Mouse (Mus musculus): Measurements from ENCODE around the gene Ranbp3l. TPM values are rescaled to one million over a fixed set of nuclear protein-coding genes. Genes with fewer than 3 reads are reported as not detected.
A peak's percentile ranks its signal among the peaks of the same experiment; 100 is the strongest.

Ranbp3l gene
- 0.25 and 0.30 TPM in 2 replicates for polyA plus RNA-seq (2015; fragmentation: Nextera tagmentation; extraction: Ambion mirVana)

DNA sequence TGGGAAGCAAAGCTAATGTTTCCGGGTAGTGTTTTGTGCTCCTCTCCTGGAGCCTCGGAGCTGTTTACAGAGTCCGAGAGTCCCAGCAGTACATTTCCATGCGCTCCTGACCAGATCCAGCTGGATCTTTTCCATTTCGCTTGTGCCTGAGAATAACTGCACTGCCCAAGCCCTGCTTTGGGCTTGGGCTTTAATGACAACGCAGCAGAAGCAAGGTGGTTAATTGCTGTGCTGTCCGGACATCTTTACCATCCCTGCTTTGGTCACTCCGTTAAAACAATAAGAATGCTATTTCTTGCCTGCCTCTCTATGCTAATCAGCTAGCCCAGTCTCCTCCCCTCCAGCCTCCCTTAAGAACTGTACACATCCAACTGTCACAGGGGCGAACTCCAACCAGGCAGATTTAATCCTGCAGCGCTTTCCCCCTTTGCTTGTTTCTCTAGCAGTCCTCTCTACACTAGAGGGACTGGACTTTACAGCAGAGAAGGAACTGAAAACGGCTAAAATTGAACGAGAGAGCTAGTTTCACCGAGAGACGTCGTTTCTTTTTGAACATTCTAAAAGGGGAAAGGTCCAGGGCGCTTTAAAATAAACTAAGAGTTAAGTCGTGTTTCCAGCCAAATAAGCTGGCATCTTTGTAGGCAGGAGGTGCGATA is at the start of gene Ranbp3l:
Ranbp3l (plus strand) TSS at position 377 of the 656 bp plus-strand sequence.
- Histone ChIP-seq H3K9me3 (ENCODE audit: low read length) (no peaks in the 10 kb centered on the region), H3K4me3 (ENCODE audit: low read depth, low read length) (peak within 1 kb of the TSS; percentile 41), H3K4me2 (ENCODE audit: low read depth, low read length) (peak within 1 kb of the TSS; percentile 69), H3K9ac (replicated peaks) (peak within 1 kb of the TSS; percentile 41; the same call in 1 of the 2 replicates), H3K27me3 (ENCODE audit: insufficient read depth, low read length) (no peaks in the 10 kb centered on the region), H3K4me1 (ENCODE audit: insufficient read depth) (no peaks in the 10 kb centered on the region), H3K27ac (ENCODE audit: low read depth) (no peak within 1 kb of the TSS), H3K36me3 (replicated peaks; ENCODE audit: insufficient read depth, low read length) (no peaks in the 10 kb centered on the region)
- 54% methylated on average over 18 of the region's 18 CpGs for WGBS (ENCODE audit: insufficient replicate concordance)
- TF ChIP-seq CTCF (IDR thresholded peaks at IDR 0.05; ENCODE audit: low read depth) (no peak), EP300 (IDR thresholded peaks at IDR 0.05; ENCODE audit: low read depth) (no peak)
- ATAC-seq (peak; percentile 41; the same call in 1 of the 2 replicates), DNase-seq (no peak)

DNA sequence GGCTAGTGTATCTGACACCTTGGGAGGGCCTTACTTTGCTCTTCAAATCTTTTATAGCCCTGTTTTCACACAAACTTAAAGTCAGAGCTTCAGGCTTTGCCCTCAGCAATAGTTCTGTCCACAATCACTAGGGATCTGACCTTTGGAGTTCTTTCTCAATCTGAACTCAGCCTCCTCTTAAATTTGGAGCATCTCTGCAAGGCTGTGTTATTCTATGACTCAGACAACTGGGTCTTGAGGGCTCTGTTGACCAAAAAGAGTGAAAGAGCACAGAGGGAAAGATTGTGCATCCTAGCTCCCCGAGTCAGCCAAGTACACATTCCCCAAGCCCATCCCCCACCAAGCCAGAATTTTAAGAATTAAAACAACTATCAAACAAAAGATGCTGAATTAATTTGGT is 37.7 kb upstream of the Ranbp3l start:
- no peaks in the 10 kb centered on the region for H3K9me3 ChIP-seq (ENCODE audit: low read length)
- H3K9ac ChIP-seq (replicated peaks), result no peak overlapping the region
- no peaks in the 10 kb centered on the region for H3K4me1 ChIP-seq (ENCODE audit: insufficient read depth)
- ATAC-seq (no peak), DNase-seq (no peak)
- no peak for TF ChIP-seq CTCF (IDR thresholded peaks at IDR 0.05; ENCODE audit: low read depth)
- no peak for TF ChIP-seq EP300 (IDR thresholded peaks at IDR 0.05; ENCODE audit: low read depth)
- no peaks in the 10 kb centered on the region for H3K27me3 ChIP-seq (ENCODE audit: insufficient read depth, low read length)
- 63% methylated on average over 1 of the region's 1 CpGs for WGBS (ENCODE audit: insufficient replicate concordance)
- H3K27ac ChIP-seq (ENCODE audit: low read depth), result no peak overlapping the region
- H3K36me3 ChIP-seq (replicated peaks; ENCODE audit: insufficient read depth, low read length), result no peaks in the 10 kb centered on the region
- H3K4me2 ChIP-seq (ENCODE audit: low read depth, low read length), result no peak overlapping the region
- H3K4me3 ChIP-seq (ENCODE audit: low read depth, low read length), result no peak overlapping the region

DNA sequence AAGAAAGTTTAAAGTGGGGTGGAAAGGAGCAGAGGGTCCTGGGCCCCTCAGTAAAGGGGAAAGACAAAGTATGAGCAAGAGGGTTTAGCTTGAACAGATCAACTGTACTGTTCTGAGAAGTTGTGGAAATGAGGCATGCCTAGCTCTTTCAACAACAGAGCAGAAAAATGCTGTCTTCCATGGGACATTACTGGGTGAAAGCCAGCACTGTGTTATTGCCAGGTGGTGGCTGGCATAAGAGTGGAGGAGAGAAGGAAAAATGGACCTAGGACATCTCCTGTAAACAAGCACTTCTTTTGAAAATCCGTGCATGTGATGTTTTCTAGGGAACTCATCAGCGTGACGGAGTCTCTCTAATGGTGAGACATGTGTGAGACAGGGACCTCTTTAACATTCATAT is 30.8 kb upstream of the Ranbp3l start:
- Histone ChIP-seq H3K27ac (ENCODE audit: low read depth) (no peak overlapping the region), H3K4me3 (ENCODE audit: low read depth, low read length) (no peak overlapping the region), H3K9ac (replicated peaks) (no peak overlapping the region), H3K27me3 (ENCODE audit: insufficient read depth, low read length) (no peaks in the 10 kb centered on the region), H3K36me3 (replicated peaks; ENCODE audit: insufficient read depth, low read length) (no peaks in the 10 kb centered on the region), H3K4me2 (ENCODE audit: low read depth, low read length) (no peak overlapping the region), H3K4me1 (ENCODE audit: insufficient read depth) (no peaks in the 10 kb centered on the region), H3K9me3 (ENCODE audit: low read length) (no peaks in the 10 kb centered on the region)
- no peak for DNase-seq
- ATAC-seq, result no peak
- TF ChIP-seq CTCF (IDR thresholded peaks at IDR 0.05; ENCODE audit: low read depth), result no peak
- TF ChIP-seq EP300 (IDR thresholded peaks at IDR 0.05; ENCODE audit: low read depth), result no peak
- WGBS (ENCODE audit: insufficient replicate concordance), result 69% methylated on average over 3 of the region's 3 CpGs

DNA sequence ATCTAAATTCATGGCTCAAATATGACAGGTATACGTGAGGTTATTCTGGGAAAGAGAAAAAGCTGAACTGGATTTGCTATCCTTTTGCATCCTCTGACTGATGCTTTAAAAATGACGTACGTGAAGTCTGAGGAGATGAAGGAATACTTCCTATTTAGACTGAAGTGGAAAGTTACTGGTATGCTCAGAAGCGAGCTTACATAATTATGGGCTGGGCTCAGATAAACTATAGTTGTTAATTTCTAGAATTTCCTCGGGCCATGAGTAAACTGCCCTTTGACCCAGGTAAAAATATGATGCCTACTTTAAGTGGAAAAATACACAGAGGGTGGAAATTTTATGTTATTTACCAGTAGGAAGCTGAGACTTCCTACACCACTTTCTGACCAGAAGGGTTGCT is 26.9 kb upstream of the Ranbp3l start:
- no peak overlapping the region for H3K4me3 ChIP-seq (ENCODE audit: low read depth, low read length)
- H3K27ac ChIP-seq (ENCODE audit: low read depth), result no peak overlapping the region
- H3K9ac ChIP-seq (replicated peaks), result no peak overlapping the region
- no peaks in the 10 kb centered on the region for H3K27me3 ChIP-seq (ENCODE audit: insufficient read depth, low read length)
- H3K4me2 ChIP-seq (ENCODE audit: low read depth, low read length), result no peak overlapping the region
- no peak for DNase-seq
- ATAC-seq, result no peak
- TF ChIP-seq CTCF (IDR thresholded peaks at IDR 0.05; ENCODE audit: low read depth) (no peak), EP300 (IDR thresholded peaks at IDR 0.05; ENCODE audit: low read depth) (no peak)
- WGBS (ENCODE audit: insufficient replicate concordance), result 75% methylated on average over 5 of the region's 5 CpGs
- H3K9me3 ChIP-seq (ENCODE audit: low read length), result no peaks in the 10 kb centered on the region
- no peaks in the 10 kb centered on the region for H3K4me1 ChIP-seq (ENCODE audit: insufficient read depth)
- no peaks in the 10 kb centered on the region for H3K36me3 ChIP-seq (replicated peaks; ENCODE audit: insufficient read depth, low read length)

DNA sequence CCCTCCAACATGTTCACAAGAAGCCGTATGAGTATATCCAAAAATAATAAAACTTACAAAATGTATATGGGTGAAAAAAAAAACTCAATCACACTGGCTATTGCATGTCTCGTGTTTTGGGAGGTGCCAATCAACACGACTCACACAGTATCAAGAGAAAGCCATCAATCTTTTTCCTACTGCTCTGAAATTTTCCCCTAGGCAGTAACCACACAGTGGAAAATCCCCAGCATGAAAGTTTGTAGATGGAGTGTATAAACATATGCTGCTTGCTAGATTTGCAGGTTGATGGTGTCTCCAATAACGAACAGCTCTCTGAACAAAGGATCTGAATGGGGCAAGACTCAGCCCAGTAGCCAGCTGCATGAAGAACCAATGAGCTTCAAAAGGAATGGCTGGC is 16.9 kb upstream of the Ranbp3l start:
- WGBS (ENCODE audit: insufficient replicate concordance), result 61% methylated on average over 4 of the region's 4 CpGs
- TF ChIP-seq EP300 (IDR thresholded peaks at IDR 0.05; ENCODE audit: low read depth) (no peak), CTCF (IDR thresholded peaks at IDR 0.05; ENCODE audit: low read depth) (no peak)
- Histone ChIP-seq H3K9me3 (ENCODE audit: low read length) (no peaks in the 10 kb centered on the region), H3K27ac (ENCODE audit: low read depth) (no peak overlapping the region), H3K9ac (replicated peaks) (no peak overlapping the region), H3K4me2 (ENCODE audit: low read depth, low read length) (no peak overlapping the region), H3K4me3 (ENCODE audit: low read depth, low read length) (no peak overlapping the region), H3K4me1 (ENCODE audit: insufficient read depth) (no peaks in the 10 kb centered on the region), H3K27me3 (ENCODE audit: insufficient read depth, low read length) (no peaks in the 10 kb centered on the region), H3K36me3 (replicated peaks; ENCODE audit: insufficient read depth, low read length) (no peaks in the 10 kb centered on the region)
- DNase-seq, result no peak
- ATAC-seq, result no peak

DNA sequence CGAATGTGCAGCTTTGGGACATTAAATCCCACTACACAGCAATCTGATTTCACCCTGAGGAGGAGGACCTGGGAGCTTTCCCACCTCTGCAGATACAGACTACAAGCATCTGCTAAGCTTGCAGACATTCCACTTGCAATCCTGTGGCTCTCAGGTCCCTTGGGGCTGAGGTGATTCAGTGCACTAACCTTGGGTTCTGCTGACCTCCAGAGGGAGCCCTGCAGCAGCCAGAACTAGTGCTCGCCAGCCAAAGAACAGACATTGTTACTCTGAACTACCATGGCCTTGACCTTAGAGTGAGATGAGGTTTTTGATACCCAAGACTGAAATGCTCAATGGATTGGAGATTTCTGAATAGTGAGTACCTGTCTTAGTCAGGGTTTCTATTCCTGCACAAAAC is 4.4 kb upstream of the Ranbp3l start:
- no peak for ATAC-seq
- H3K36me3 ChIP-seq (replicated peaks; ENCODE audit: insufficient read depth, low read length), result no peaks in the 10 kb centered on the region
- 47% methylated on average over 2 of the region's 2 CpGs for WGBS (ENCODE audit: insufficient replicate concordance)
- H3K4me1 ChIP-seq (ENCODE audit: insufficient read depth), result no peaks in the 10 kb centered on the region
- no peak overlapping the region for H3K4me2 ChIP-seq (ENCODE audit: low read depth, low read length)
- no peaks in the 10 kb centered on the region for H3K9me3 ChIP-seq (ENCODE audit: low read length)
- H3K27me3 ChIP-seq (ENCODE audit: insufficient read depth, low read length), result no peaks in the 10 kb centered on the region
- H3K9ac ChIP-seq (replicated peaks), result no peak overlapping the region
- no peak overlapping the region for H3K4me3 ChIP-seq (ENCODE audit: low read depth, low read length)
- no peak for DNase-seq
- no peak overlapping the region for H3K27ac ChIP-seq (ENCODE audit: low read depth)
- peak; percentile 50 for TF ChIP-seq CTCF (IDR thresholded peaks at IDR 0.05; ENCODE audit: low read depth)
- no peak for TF ChIP-seq EP300 (IDR thresholded peaks at IDR 0.05; ENCODE audit: low read depth)

Measured in liver, postnatal 0 days (tissue).